Mouse (Mus musculus) cerebellum, adult (tissue): ENCODE measurements around the gene Cpe.
"Not testable (repeated sequence)": the region's sequence is repeated elsewhere in the genome, so short reads cannot be mapped to it uniquely, and the experiment has no call there.

Experiments
- ATAC-seq: cut with Nextera tagmentation; 2 replicates; pipeline ENCODE4 v1.9.2; 2017; ENCODE audit warnings: mild to moderate bottlenecking, moderate library complexity, mixed read lengths; ENCODE audit not compliant: insufficient number of reproducible peaks, low FRiP score, low TSS enrichment

Cpe gene

GRCm38 (mm10) chr8:64682501-64682900 is 10.4 kb downstream of the Cpe start:
- no peak for ATAC-seq

DNA sequence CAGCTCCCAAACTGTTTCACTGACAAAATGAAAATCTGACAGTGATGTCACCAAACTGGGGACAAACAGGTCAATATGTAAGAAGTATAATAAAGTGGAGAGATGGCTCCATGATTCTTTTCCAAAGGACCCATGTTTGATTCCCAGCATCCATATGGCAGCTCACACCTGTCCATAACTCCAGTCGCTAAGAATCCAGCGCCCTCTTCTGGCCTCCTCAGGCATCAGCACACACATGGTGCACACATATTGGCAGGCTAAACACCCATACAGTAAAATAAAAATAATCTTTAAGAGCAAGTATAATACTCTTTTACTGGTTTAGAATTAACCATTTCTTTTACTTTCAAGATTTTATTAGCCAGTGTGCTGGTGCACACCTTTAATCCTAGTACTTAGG is 16.5 kb downstream of the Cpe start:
- no peak for ATAC-seq

DNA sequence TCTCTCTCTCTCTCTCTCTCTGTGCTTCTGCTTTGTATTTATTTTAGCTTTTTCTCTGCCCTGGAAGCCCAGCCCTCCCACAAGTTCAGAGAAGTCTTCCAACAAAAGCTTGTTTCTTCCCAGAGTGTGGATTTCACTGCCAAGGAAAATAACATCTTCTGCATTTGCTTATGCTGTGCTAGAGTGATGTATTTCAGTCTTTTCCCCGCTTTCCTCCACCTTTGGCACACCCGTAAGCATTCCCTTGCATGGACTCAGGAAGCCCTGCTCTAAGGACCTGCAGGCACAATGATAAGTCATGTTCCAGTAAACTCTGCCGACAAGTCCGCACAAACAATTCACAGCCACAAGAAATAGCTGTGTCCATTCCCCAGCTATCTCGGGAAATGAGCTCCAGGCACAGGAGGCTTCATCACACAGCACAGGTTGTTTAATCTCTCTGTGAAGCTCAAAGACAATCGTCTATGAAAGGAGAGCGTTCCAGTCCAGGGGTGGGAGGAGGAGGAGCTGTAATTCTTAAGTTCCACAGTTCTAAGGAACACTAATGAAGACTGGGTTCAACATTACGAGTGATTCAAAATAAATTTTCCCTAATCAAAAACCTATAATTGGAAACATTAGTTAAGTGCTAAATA is 17.8 kb downstream of the Cpe start:
- no peak for ATAC-seq

DNA sequence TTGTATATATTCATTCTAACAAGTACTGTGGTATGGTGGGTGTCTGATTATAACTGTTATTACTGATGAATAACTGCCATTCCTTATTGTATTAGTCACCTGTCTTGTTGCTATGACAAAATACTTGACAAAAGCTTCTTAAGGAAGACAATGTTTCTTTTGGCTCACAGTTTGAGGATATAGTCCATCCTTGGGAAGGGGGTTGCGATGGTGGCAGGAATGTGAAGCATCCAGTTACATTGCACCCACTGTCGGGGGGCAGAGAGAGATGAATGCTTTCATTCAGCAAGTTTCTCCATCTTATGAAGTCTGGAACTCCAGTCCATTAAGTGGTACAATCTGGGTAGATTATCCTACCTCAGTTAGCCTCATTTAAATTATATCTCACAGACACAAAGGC is 19.9 kb downstream of the Cpe start:
- no peak for ATAC-seq

GRCm38 (mm10) chr8:64671937-64672336 is 20.9 kb downstream of the Cpe start:
- ATAC-seq = no peak

DNA sequence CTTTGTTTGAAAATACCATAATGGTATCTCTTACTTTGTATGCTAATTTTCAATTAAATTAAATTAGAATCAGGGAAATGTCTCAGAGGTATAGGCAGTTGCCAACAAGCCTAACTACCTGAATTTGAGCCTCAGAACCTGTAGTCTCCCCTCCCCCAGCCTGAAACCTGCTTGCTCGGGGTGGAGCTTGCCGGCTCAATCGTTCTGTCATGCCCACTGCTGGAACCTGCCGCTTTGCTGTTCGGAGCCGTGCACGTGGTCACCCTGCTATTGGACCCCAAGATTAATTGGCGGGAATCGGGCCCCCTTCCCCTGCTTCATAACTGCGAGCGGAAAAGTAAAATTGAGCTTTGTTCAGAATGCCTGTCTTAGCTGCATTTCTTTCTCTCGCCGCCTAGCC is 26.5 kb downstream of the Cpe start:
- ATAC-seq = not testable (repeated sequence)

DNA sequence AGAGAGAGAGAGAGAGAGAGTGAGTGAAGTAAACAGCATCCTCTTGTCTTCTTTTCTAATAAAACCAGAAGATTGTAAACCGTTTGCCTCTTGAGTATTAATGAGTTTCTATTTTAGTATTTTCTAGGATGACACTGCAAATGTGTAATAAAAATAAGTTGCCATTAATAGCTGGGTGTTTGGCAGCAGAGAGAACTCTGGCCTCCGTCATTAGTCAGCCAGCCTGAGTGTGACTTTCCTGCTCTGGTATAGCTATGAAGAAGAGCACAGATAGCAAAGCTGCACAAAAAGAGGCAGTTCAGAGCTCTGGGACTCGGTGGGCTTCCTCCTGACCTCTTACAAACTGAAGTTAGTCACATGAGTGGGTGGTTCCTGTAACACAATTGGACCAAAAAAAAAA is 27.3 kb downstream of the Cpe start:
- ATAC-seq = 0 out of 2 replicates have a peak, but pooled peaks have one; percentile 55

- peak; percentile 92 for ATAC-seq
Observed at GRCm38 (mm10) chr8:64664811-64665210, 28.0 kb downstream of the Cpe start.

- peak; percentile 17; the same call in 1 of the 2 replicates for ATAC-seq
Observed at GRCm38 (mm10) chr8:64664350-64664749, 28.5 kb downstream of the Cpe start.

- ATAC-seq = peak; percentile 92
Observed at GRCm38 (mm10) chr8:64659097-64659496, 33.8 kb downstream of the Cpe start.

DNA sequence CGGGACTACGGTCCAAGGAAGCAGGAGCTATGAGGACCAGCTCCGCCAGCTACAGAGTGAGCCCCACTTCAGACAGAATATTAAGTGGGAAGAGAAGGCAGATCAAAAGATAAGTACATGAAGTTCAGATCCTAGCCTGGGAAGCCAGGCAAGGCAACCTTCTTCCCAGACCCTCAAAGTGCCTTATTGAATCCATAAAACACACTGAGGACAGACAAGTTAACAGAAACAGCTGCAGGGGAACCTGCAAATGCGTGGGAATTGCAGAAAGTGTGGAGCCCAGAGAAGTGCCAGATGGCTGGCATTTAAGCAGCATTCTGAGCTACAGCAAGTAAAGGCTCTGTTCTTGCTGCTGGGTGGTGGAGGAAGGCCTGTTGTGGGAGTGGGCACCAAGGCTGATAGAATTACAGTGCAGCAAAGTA is 34.9 kb downstream of the Cpe start:
- no peak for ATAC-seq

DNA sequence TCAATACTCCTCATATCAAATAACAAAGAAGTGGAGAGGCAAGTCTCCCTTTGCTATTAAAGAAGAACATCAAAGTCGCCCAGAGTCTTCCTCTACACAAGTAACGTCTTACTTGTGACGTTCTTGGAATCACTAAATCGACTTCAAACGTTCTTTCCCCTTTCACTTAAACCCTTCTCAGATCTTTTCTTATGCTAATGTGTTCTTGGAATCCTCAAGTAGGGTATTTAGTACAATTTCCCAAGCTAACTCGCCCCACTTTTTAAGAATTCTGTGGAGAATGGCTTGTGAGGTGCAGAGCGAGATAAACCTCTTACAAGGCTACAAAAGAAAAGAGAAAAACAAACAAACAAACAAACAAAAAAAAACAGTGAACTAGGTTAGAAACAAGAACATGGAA is 35.3 kb downstream of the Cpe start:
- ATAC-seq = no peak

- ATAC-seq = no peak
Observed at GRCm38 (mm10) chr8:64655887-64656286, 37.0 kb downstream of the Cpe start.

DNA sequence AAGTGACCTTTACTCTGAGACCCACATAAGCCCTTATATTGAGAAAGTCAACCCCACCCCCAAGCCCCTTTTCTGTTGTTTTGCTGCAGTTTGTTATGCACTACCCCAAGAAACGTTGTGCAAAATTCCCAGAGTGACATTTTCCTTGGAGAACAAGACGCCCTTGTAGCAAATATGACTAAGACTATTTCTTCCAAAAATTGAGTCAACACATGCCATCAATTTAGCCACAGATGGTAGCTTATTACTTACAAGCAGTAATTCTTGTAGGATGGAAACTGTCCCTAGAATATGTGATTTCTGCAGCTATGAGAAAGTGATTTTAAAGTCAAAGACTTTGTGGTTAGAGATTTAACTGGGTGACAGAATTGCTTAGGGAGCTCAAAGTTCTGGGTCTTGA is 37.8 kb downstream of the Cpe start:
- ATAC-seq = no peak

DNA sequence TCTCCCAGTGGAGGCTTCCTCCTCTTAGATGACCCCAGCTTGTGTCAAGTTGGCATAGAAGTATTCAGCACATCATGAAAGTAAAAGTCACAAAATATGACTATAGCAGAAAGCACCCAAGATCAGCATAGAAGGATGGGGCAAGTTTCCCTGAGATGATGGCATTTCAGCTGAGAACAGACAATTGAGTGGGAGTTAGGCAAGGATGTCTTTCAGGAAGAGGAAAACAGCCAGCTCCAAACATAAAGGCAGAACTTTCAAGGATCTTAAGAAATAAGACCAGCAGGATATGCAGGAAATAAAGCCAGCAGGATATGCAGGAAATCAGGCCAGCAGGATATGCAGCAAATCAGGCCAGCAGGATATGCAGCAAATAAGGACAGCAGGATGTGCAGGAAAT is 40.6 kb downstream of the Cpe start:
- no peak for ATAC-seq

DNA sequence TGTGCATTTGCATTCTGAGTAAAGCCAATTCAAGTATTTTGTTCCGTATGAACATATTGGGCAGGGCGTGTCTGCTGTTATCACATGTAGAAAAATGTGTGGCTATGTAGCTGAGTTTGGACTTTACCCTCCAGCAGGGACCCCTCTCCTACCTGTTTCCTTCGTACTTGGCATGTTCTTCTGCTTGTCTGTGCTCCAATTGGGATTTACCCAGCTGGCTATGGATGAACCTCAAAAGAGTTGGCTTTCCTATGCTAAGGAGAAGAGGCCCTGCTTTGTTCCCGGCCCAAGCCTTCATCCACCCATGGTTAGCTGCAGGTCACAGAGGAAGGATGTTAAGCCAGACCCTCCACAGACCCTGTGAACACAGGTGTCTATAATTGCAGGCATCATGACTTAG is 44.8 kb downstream of the Cpe start:
- no peak for ATAC-seq

- no peak for ATAC-seq
Observed at GRCm38 (mm10) chr8:64647148-64647547, 45.7 kb downstream of the Cpe start.

DNA sequence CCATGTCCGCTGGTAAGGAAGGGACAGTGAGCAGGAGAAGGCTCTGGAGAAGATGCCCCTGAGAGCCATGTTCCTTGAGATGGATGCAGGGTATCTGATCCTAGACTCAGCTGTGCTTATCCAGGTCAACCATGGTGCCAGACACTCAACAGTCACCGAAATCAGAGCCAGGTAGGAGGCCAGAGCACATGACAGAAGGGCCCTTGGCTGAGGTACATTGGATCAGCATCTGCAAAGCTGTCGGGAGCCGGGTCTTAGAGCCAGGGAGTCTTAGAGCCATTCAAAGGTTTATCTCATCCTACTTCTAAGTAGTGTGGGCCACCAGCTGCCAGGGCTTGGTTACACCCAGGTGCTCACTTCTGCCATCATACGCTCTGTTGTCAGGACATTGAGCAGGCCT is 46.4 kb downstream of the Cpe start:
- no peak for ATAC-seq

- no peak for ATAC-seq
Observed at GRCm38 (mm10) chr8:64644108-64645005, 48.5 kb downstream of the Cpe start.

- no peak for ATAC-seq
Observed at GRCm38 (mm10) chr8:64643382-64643781, 49.5 kb downstream of the Cpe start.

- ATAC-seq = no peak
Observed at GRCm38 (mm10) chr8:64642799-64643198, 50.1 kb downstream of the Cpe start.

GRCm38 (mm10) chr8:64640599-64640998 is 52.3 kb downstream of the Cpe start:
- ATAC-seq = no peak
